Mouse (Mus musculus) midbrain, postnatal 0 days (tissue): ENCODE results near the gene Opa3. TPM values are rescaled to one million over a fixed set of nuclear protein-coding genes. Genes with fewer than 3 reads are reported as not detected.

Experiments
- ATAC-seq: fragments of 200-750 bp; cut with Nextera tagmentation; 2 replicates; pipeline ENCODE4 v1.8.0; 2017; ENCODE audit warnings: moderate number of reproducible peaks, mild to moderate bottlenecking, moderate TSS enrichment, moderate library complexity; ENCODE audit not compliant: low FRiP score
- DNase-seq: peaks from one replicate; pipeline ENCODE4 v3.0.0-alpha.2; 2015; ENCODE audit warnings: low spot score
- H3K27ac ChIP-seq: fragments of 300-500 bp; sonication (generic); 2 replicates; pipeline ENCODE4 v1.5.1; 2014; ENCODE audit warnings: low read depth, mild to moderate bottlenecking, low read length, mixed read lengths
- H3K27me3 ChIP-seq: fragments of 300-500 bp; sonication (generic); 2 replicates; pipeline ENCODE4 v1.6.1; 2014; ENCODE audit warnings: low read length, control low read depth, mixed read lengths; ENCODE audit not compliant: insufficient read depth
- H3K36me3 ChIP-seq: fragments of 300-500 bp; sonication (generic); 2 replicates; pipeline ENCODE4 v1.6.1; 2014; ENCODE audit warnings: low read length, control low read depth, mixed read lengths; ENCODE audit not compliant: insufficient read depth
- H3K4me1 ChIP-seq: fragments of 300-500 bp; sonication (generic); 2 replicates; pipeline ENCODE4 v1.6.1; 2014; ENCODE audit warnings: mild to moderate bottlenecking, control low read depth, antibody characterized with exemption, low read length, mixed read lengths; ENCODE audit not compliant: insufficient read depth
- H3K4me2 ChIP-seq: fragments of 300-500 bp; sonication (generic); 2 replicates; pipeline ENCODE4 v1.6.1; 2014; ENCODE audit warnings: low read depth, mild to moderate bottlenecking, low read length, mixed read lengths; ENCODE audit not compliant: poor library complexity, severe bottlenecking
- H3K4me3 ChIP-seq: fragments of 300-500 bp; sonication (generic); 2 replicates; pipeline ENCODE4 v1.5.1; 2014; ENCODE audit warnings: low read depth, mild to moderate bottlenecking, low read length, moderate library complexity
- H3K9ac ChIP-seq: fragments of 300-500 bp; sonication (generic); replicated peaks from 2 replicates; pipeline ENCODE4 v1.6.1; 2014; ENCODE audit warnings: mild to moderate bottlenecking, low read length, moderate library complexity, mixed read lengths; ENCODE audit not compliant: poor library complexity, severe bottlenecking
- H3K9me3 ChIP-seq: fragments of 300-500 bp; sonication (generic); 2 replicates; pipeline ENCODE4 v1.6.1; 2016; ENCODE audit warnings: low read length, control low read depth
- CTCF ChIP-seq: IDR thresholded peaks from 2 replicates; pipeline ENCODE4 v1.5.1; 2016; ENCODE audit warnings: antibody characterized with exemption, mild to moderate bottlenecking
- WGBS: fragments of 180-500 bp; shearing (Covaris S2); extraction: QIAGEN DNeasy Blood & Tissue Kit; methylation state at CpG from one replicate; pipeline ENCODE4 v1.1.7; 2014; 5-methylcytosine and 5-hydroxymethylcytosine counted together
- polyA plus RNA-seq: library from polyadenylated mRNA; unstranded; fragments of >200 nt; fragmentation: Nextera tagmentation; extraction: Ambion mirVana; gene quantifications from 2 replicates; pipeline ENCODE4 v1.2.1, GENCODE M21; 2015
- total RNA-seq: library from RNA; depleted of rRNA; stranded (reverse); fragments of >200 nt; gene quantifications from 2 replicates; pipeline ENCODE4 v1.2.3, GENCODE M21; 2014

Gene Opa3
- total and polyA plus RNA-seq, 2 experiments from 2014 or later: 33.9 to 34.8 TPM

- no peak for ATAC-seq
- H3K36me3 ChIP-seq: no peaks in the 10 kb centered on the region
- no peaks in the 10 kb centered on the region for H3K9me3 ChIP-seq
- no peaks in the 10 kb centered on the region for H3K27me3 ChIP-seq
- H3K9ac ChIP-seq: no peak overlapping the region
- DNase-seq: no peak
- TF ChIP-seq CTCF: no peak
- H3K4me2 ChIP-seq: no peak overlapping the region
- H3K27ac ChIP-seq: no peak overlapping the region
- H3K4me3 ChIP-seq: no peak overlapping the region
- H3K4me1 ChIP-seq: no peaks in the 10 kb centered on the region
- 39% methylated on average over 5 of the region's 5 CpGs for WGBS
Observed at GRCm38 (mm10) chr7:19211041-19211675, 17.0 kb upstream of the Opa3 start.

GRCm38 (mm10) chr7:19211996-19212755, 16.0 kb upstream of the Opa3 start, which contains the start of gene Gpr4:
Gene Gpr4, plus strand, starts transcription at chr7:19212538.
- peak within 1 kb of the TSS; percentile 51 for H3K9ac ChIP-seq
- DNase-seq (peak; percentile 17), ATAC-seq (peak; percentile 39; the same call in 1 of the 2 replicates)
- no peaks in the 10 kb centered on the region for H3K27me3 ChIP-seq
- TF ChIP-seq CTCF: 0 out of 2 replicates have a peak, but pooled peaks have one; percentile 2
- peak within 1 kb of the TSS; percentile 45 for H3K4me3 ChIP-seq
- 3% methylated on average over 24 of the region's 30 CpGs for WGBS
- H3K27ac ChIP-seq: no peak within 1 kb of the TSS
- peak within 1 kb of the TSS; percentile 72 for H3K4me2 ChIP-seq
- no peaks in the 10 kb centered on the region for H3K4me1 ChIP-seq
- no peaks in the 10 kb centered on the region for H3K36me3 ChIP-seq
- no peaks in the 10 kb centered on the region for H3K9me3 ChIP-seq

- ATAC-seq: no peak
- no peaks in the 10 kb centered on the region for H3K27me3 ChIP-seq
- DNase-seq: no peak
- whole genome bisulfite sequencing: 81% methylated on average over 2 of the region's 2 CpGs
- no peaks in the 10 kb centered on the region for H3K36me3 ChIP-seq
- no peak overlapping the region for H3K4me3 ChIP-seq
- no peak overlapping the region for H3K9ac ChIP-seq
- H3K27ac ChIP-seq: no peak overlapping the region
- TF ChIP-seq CTCF: no peak
- H3K4me1 ChIP-seq: no peaks in the 10 kb centered on the region
- H3K4me2 ChIP-seq: no peak overlapping the region
- H3K9me3 ChIP-seq: no peaks in the 10 kb centered on the region
Observed at GRCm38 (mm10) chr7:19213385-19213784, 14.7 kb upstream of the Opa3 start.

GRCm38 (mm10) chr7:19214369-19214768, 13.8 kb upstream of the Opa3 start:
- TF ChIP-seq CTCF: no peak
- Histone ChIP-seq H3K9ac (0 out of 2 replicates have a peak overlapping the region, but pooled peaks have one; percentile 8), H3K27me3 (no peaks in the 10 kb centered on the region), H3K36me3 (no peaks in the 10 kb centered on the region), H3K4me1 (no peaks in the 10 kb centered on the region), H3K4me3 (no peak overlapping the region), H3K9me3 (no peaks in the 10 kb centered on the region), H3K27ac (no peak overlapping the region), H3K4me2 (no peak overlapping the region)
- DNase-seq (no peak), ATAC-seq (no peak)
- 69% methylated on average over 7 of the region's 7 CpGs for WGBS

- no peak overlapping the region for H3K4me3 ChIP-seq
- H3K4me2 ChIP-seq: no peak overlapping the region
- H3K27me3 ChIP-seq: no peaks in the 10 kb centered on the region
- H3K27ac ChIP-seq: no peak overlapping the region
- 67% methylated on average over 9 of the region's 9 CpGs for WGBS
- 0 out of 2 replicates have a peak overlapping the region, but pooled peaks have one; percentile 8 for H3K9ac ChIP-seq
- H3K36me3 ChIP-seq: no peaks in the 10 kb centered on the region
- no peak for TF ChIP-seq CTCF
- no peak for ATAC-seq
- DNase-seq: no peak
- H3K9me3 ChIP-seq: no peaks in the 10 kb centered on the region
- no peaks in the 10 kb centered on the region for H3K4me1 ChIP-seq
Observed at GRCm38 (mm10) chr7:19214940-19215339, 13.2 kb upstream of the Opa3 start.

GRCm38 (mm10) chr7:19217492-19217891, 10.6 kb upstream of the Opa3 start:
- Histone ChIP-seq H3K4me3 (no peak overlapping the region), H3K4me1 (no peaks in the 10 kb centered on the region), H3K27ac (no peak overlapping the region), H3K27me3 (no peaks in the 10 kb centered on the region), H3K36me3 (no peaks in the 10 kb centered on the region), H3K9me3 (no peaks in the 10 kb centered on the region), H3K9ac (no peak overlapping the region), H3K4me2 (no peak overlapping the region)
- DNase-seq: no peak
- ATAC-seq: no peak
- no peak for TF ChIP-seq CTCF
- WGBS: 70% methylated on average over 5 of the region's 5 CpGs
